Mouse (Mus musculus): ENCODE measurements around the gene Clec10a. TPM values are rescaled to one million over a fixed set of nuclear protein-coding genes. Genes with fewer than 3 reads are reported as not detected.
"Not testable (repeated sequence)": the region's sequence is repeated elsewhere in the genome, so short reads cannot be mapped to it uniquely, and the experiment has no call there.

The Clec10a gene
- polyA plus RNA-seq, 2 experiments, result 1.6 to 1.8 TPM

DNA sequence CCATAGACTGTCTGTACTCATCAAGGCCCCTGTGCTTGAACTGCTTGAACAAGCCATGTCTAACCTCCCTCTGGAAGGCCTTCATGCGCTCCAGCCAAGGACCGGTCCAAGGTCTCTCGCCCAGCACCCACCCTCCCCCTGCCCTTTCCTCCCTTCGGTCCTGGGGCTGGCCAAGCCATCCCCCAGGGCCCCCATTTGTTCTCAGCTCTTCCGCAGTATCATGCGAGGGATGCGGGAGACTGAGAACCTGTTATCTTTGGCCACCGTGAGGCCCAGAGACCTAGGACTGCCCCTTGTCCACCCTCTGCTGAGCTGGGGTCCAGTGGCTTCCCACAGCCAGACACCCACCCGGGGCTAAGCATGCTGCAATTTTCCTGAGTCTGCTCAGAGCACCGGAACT lies 16.8 kb upstream of the Clec10a start:
- no peaks in the 10 kb centered on the region for H3K27me3 ChIP-seq (ENCODE audit: control insufficient read depth, insufficient read depth, low read length)
- H3K4me3 ChIP-seq (replicated peaks; ENCODE audit: low read length), result no peak overlapping the region
- no peak overlapping the region for H3K9ac ChIP-seq (ENCODE audit: low read depth, low read length, severe bottlenecking)
- no peak overlapping the region for H3K27ac ChIP-seq (replicated peaks; ENCODE audit: low read depth, low read length)
- H3K4me1 ChIP-seq (ENCODE audit: control insufficient read depth, insufficient read depth, low read length), result no peaks in the 10 kb centered on the region
- no peak overlapping the region for H3K4me2 ChIP-seq (replicated peaks; ENCODE audit: low read depth, low read length, severe bottlenecking)
- ATAC-seq (ENCODE audit: low FRiP score, low read depth) (no peak), DNase-seq (ENCODE audit: low spot score) (no peak)
- TF ChIP-seq POLR2A (IDR thresholded peaks at IDR 0.05; ENCODE audit: borderline replicate concordance, extremely low read depth, insufficient read depth, insufficient read length), result no peak
- no peaks in the 10 kb centered on the region for H3K36me3 ChIP-seq (ENCODE audit: control insufficient read depth, insufficient read depth, low read length)
- WGBS, result 89% methylated on average over 10 of the region's 10 CpGs
- no peaks in the 10 kb centered on the region for H3K9me3 ChIP-seq (ENCODE audit: control insufficient read depth, low read length)

DNA sequence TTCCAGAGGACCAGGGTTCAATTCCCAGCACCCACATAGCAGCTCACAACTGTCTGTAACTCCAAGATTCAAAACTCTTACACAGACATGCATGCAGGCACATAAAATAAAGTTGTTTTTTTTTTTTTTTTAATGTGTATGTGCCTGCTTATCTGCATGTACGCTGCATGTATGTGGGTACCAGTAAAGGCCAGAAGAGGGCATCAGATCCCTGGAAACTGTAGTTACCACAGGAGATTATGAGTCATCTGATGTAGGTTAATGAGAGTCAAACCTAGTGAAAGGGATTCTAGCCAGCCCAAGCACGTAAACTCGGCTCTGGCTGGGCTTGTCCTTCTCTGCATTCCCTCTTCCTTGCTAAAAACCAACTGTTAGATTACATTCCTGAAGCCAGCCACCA lies 4.9 kb upstream of the Clec10a start:
- Histone ChIP-seq H3K9ac (ENCODE audit: low read depth, low read length, severe bottlenecking) (no peak overlapping the region), H3K27ac (replicated peaks; ENCODE audit: low read depth, low read length) (no peak overlapping the region), H3K36me3 (ENCODE audit: control insufficient read depth, insufficient read depth, low read length) (no peaks in the 10 kb centered on the region), H3K27me3 (ENCODE audit: control insufficient read depth, insufficient read depth, low read length) (no peaks in the 10 kb centered on the region), H3K4me2 (replicated peaks; ENCODE audit: low read depth, low read length, severe bottlenecking) (no peak overlapping the region), H3K4me1 (ENCODE audit: control insufficient read depth, insufficient read depth, low read length) (no peaks in the 10 kb centered on the region), H3K4me3 (replicated peaks; ENCODE audit: low read length) (no peak overlapping the region), H3K9me3 (ENCODE audit: control insufficient read depth, low read length) (no peaks in the 10 kb centered on the region)
- TF ChIP-seq POLR2A (IDR thresholded peaks at IDR 0.05; ENCODE audit: borderline replicate concordance, extremely low read depth, insufficient read depth, insufficient read length), result no peak
- WGBS, result 59% methylated on average over 3 of the region's 3 CpGs
- no peak for DNase-seq (ENCODE audit: low spot score)
- ATAC-seq (ENCODE audit: low FRiP score, low read depth), result no peak

DNA sequence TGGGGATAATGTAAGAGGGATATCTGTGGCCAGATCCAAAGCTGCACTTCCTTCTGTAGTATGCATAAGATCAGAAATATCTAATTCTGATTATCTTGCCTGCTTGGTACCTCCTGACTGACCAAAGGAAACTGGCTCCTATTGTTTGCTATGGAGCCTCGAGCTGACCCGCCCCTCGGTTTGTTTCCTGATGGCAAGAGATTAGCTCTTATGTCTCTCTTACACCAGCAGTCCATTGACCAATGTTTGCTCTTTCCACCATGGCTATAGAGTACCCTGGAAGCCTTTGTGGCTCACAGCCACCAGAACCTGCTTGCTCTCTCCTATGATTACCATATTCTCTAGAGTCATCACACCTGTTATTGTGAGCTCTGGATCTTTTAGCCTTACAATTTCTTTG lies 6.3 kb downstream of the Clec10a start:
- Histone ChIP-seq H3K9ac (ENCODE audit: low read depth, low read length, severe bottlenecking) (no peak overlapping the region), H3K4me3 (replicated peaks; ENCODE audit: low read length) (no peak overlapping the region), H3K4me1 (ENCODE audit: control insufficient read depth, insufficient read depth, low read length) (no peaks in the 10 kb centered on the region), H3K27ac (replicated peaks; ENCODE audit: low read depth, low read length) (no peak overlapping the region), H3K9me3 (ENCODE audit: control insufficient read depth, low read length) (no peaks in the 10 kb centered on the region), H3K27me3 (ENCODE audit: control insufficient read depth, insufficient read depth, low read length) (no peaks in the 10 kb centered on the region), H3K4me2 (replicated peaks; ENCODE audit: low read depth, low read length, severe bottlenecking) (no peak overlapping the region), H3K36me3 (ENCODE audit: control insufficient read depth, insufficient read depth, low read length) (no peaks in the 10 kb centered on the region)
- ATAC-seq (ENCODE audit: low FRiP score, low read depth) (no peak), DNase-seq (ENCODE audit: low spot score) (no peak)
- 83% methylated on average over 3 of the region's 3 CpGs for WGBS
- no peak for TF ChIP-seq POLR2A (IDR thresholded peaks at IDR 0.05; ENCODE audit: borderline replicate concordance, extremely low read depth, insufficient read depth, insufficient read length)

DNA sequence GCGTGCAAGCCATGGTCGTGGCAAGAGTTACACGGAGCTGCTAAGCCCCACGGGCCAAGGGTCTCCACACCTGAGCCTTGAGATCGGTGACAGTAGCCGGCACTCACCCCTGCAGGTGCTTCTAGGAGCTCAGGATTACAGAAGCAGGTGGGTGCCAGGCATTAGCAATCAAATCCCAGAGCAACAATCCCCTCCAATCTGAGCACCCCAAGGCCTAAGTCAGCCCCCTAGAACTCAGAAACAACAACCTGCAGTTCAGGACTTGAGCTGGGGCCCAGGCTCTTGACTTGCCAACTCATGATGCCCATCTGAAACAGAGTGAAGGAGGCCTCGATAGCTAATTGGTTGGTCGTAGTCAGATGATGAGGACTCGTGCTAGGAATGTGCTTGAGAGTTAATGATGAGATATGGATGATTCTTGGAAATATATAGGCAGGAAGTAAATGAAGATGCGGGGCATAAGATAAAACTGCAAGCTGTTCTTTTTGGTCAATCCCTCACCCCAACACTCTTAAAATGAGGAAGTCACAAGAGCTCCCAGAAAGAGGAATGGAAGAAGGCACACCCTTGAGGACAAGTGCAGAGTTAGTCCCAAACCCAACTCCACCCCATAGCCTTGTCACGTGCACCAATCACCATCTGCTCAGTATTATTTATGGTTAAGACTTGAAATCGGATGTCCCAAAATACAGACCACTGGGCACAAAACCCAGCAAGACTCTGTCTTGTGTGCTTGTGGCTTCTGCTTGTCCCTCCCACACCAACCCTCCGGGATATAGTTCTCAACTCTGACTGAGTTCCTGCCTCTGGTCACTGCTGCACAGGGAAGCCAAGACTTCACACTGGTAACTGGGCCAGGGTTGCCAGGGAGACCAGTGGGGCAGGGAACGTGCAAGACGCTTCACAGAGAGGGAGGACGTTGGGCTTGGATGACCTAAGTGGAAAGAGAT lies 10.2 kb downstream of the Clec10a start:
- Histone ChIP-seq H3K9me3 (ENCODE audit: control insufficient read depth, low read length) (no peaks in the 10 kb centered on the region), H3K4me3 (replicated peaks; ENCODE audit: low read length) (no peak overlapping the region), H3K9ac (ENCODE audit: low read depth, low read length, severe bottlenecking) (no peak overlapping the region), H3K4me2 (replicated peaks; ENCODE audit: low read depth, low read length, severe bottlenecking) (no peak overlapping the region), H3K27ac (replicated peaks; ENCODE audit: low read depth, low read length) (no peak overlapping the region), H3K4me1 (ENCODE audit: control insufficient read depth, insufficient read depth, low read length) (0 out of 2 replicates have a peak, but pooled peaks cover 2% of the 10 kb centered on the region), H3K36me3 (ENCODE audit: control insufficient read depth, insufficient read depth, low read length) (no peaks in the 10 kb centered on the region), H3K27me3 (ENCODE audit: control insufficient read depth, insufficient read depth, low read length) (no peaks in the 10 kb centered on the region)
- WGBS, result 78% methylated on average over 16 of the region's 16 CpGs
- no peak for TF ChIP-seq POLR2A (IDR thresholded peaks at IDR 0.05; ENCODE audit: borderline replicate concordance, extremely low read depth, insufficient read depth, insufficient read length)
- no peak for ATAC-seq (ENCODE audit: low FRiP score, low read depth)
- DNase-seq (ENCODE audit: low spot score), result no peak

DNA sequence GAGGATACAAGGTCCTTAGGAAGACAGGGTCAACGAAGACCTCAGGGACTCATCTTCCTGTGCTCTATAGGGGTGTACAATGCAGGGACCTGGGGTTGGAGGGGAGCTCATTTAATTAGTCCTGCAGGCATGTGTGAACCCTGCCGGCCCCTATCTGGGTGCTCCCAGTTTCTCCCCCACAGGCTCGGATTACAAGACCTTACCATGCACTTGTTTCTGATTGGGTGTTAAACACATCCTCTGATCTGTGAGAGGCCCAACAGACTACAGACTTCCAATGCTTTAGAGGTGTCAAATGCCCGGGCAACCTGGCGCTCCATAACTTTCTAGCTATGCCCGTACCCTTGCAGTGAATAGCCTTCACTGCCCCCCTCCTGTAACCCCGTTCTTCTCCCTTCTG lies 12.1 kb downstream of the Clec10a start:
- TF ChIP-seq POLR2A (IDR thresholded peaks at IDR 0.05; ENCODE audit: borderline replicate concordance, extremely low read depth, insufficient read depth, insufficient read length), result no peak
- H3K9me3 ChIP-seq (ENCODE audit: control insufficient read depth, low read length), result no peaks in the 10 kb centered on the region
- no peaks in the 10 kb centered on the region for H3K27me3 ChIP-seq (ENCODE audit: control insufficient read depth, insufficient read depth, low read length)
- no peak for ATAC-seq (ENCODE audit: low FRiP score, low read depth)
- no peak overlapping the region for H3K4me2 ChIP-seq (replicated peaks; ENCODE audit: low read depth, low read length, severe bottlenecking)
- no peaks in the 10 kb centered on the region for H3K36me3 ChIP-seq (ENCODE audit: control insufficient read depth, insufficient read depth, low read length)
- DNase-seq (ENCODE audit: low spot score), result no peak
- no peak overlapping the region for H3K4me3 ChIP-seq (replicated peaks; ENCODE audit: low read length)
- no peak overlapping the region for H3K27ac ChIP-seq (replicated peaks; ENCODE audit: low read depth, low read length)
- 0 out of 2 replicates have a peak, but pooled peaks cover 2% of the 10 kb centered on the region for H3K4me1 ChIP-seq (ENCODE audit: control insufficient read depth, insufficient read depth, low read length)
- no peak overlapping the region for H3K9ac ChIP-seq (ENCODE audit: low read depth, low read length, severe bottlenecking)
- 33% methylated on average over 7 of the region's 7 CpGs for WGBS

DNA sequence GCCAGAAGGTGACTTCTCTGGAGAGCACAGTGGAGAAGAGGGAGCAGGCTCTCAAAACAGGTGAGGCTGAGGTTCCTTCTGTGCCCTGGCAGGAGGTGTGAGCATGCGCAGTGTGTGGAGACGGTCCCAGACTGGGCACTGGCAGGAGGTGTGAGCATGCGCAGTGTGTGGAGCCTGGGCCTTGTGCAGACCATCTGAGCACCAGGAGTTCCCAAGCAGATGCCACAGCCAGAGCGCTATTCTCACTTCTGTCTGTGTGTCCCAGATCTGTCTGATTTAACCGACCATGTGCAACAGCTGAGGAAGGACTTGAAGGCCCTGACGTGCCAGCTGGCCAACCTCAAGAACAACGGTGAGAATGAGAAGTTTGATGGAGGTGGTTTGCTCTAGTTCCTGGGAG lies 13.5 kb downstream of the Clec10a start:
- H3K4me1 ChIP-seq (ENCODE audit: control insufficient read depth, insufficient read depth, low read length); H3K27me3 ChIP-seq (ENCODE audit: control insufficient read depth, insufficient read depth, low read length); H3K9me3 ChIP-seq (ENCODE audit: control insufficient read depth, low read length); H3K9ac ChIP-seq (ENCODE audit: low read depth, low read length, severe bottlenecking); DNase-seq (ENCODE audit: low spot score); H3K27ac ChIP-seq (replicated peaks; ENCODE audit: low read depth, low read length); H3K36me3 ChIP-seq (ENCODE audit: control insufficient read depth, insufficient read depth, low read length); H3K4me3 ChIP-seq (replicated peaks; ENCODE audit: low read length); ATAC-seq (ENCODE audit: low FRiP score, low read depth); H3K4me2 ChIP-seq (replicated peaks; ENCODE audit: low read depth, low read length, severe bottlenecking): not testable (repeated sequence)
- WGBS, result 89% methylated on average over 7 of the region's 7 CpGs

Data from limb, embryonic 14.5 days (tissue).